Mouse (Mus musculus): ENCODE measurements around the gene Irf2bp1. TPM values are rescaled to one million over a fixed set of nuclear protein-coding genes. Genes with fewer than 3 reads are reported as not detected.
A peak's percentile ranks its signal among the peaks of the same experiment; 100 is the strongest.

The Irf2bp1 gene
- polyA plus RNA-seq, 1 experiment from 2014 or later = 35.0 TPM

DNA sequence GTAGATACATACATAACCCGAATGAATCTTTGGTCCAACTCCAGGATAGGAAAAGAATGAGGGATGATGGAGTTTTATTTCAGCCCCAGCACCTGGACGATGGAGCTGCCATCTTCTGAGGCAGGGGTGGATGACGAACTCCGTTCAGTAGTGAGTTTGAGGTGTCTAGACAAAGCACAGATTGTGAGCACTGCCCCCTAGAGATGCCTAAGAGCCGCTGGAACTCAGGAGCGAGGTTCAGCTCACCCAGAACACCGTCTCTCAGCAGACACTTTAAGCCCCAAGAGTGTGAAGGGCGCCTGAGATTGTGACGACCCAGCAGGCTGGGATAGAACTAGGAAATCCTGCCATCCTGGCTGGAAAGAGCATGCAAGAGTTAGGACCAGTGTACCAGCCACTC is 5.0 kb upstream of the Irf2bp1 start:
- ATAC-seq (ENCODE audit: insufficient read depth) (no peak), DNase-seq (peak; percentile 29)
- no peak overlapping the region for H3K4me3 ChIP-seq (ENCODE audit: low read depth, low read length)
- H3K9ac ChIP-seq = no peak overlapping the region
- no peak overlapping the region for H3K4me2 ChIP-seq
- no peak overlapping the region for H3K27ac ChIP-seq (ENCODE audit: low read depth)
- TF ChIP-seq CTCF (IDR thresholded peaks at IDR 0.05; ENCODE audit: low read depth) = peak; percentile 27
- WGBS = 35% methylated on average over 9 of the region's 9 CpGs
- H3K36me3 ChIP-seq (ENCODE audit: insufficient read depth) = peaks cover 4% of the 10 kb centered on the region; the same call in 1 of the 2 replicates
- H3K9me3 ChIP-seq (ENCODE audit: low read depth, low read length) = no peaks in the 10 kb centered on the region
- no peaks in the 10 kb centered on the region for H3K27me3 ChIP-seq (ENCODE audit: insufficient read depth, low read length)
- H3K4me1 ChIP-seq (ENCODE audit: insufficient read depth) = peaks cover 6% of the 10 kb centered on the region; the same call in 1 of the 2 replicates

- peak overlapping the region; percentile 46 for H3K9ac ChIP-seq
- no peaks in the 10 kb centered on the region for H3K27me3 ChIP-seq (ENCODE audit: insufficient read depth, low read length)
- TF ChIP-seq CTCF (IDR thresholded peaks at IDR 0.05; ENCODE audit: low read depth) = no peak
- H3K4me1 ChIP-seq (ENCODE audit: insufficient read depth) = peaks cover 10% of the 10 kb centered on the region
- H3K27ac ChIP-seq (ENCODE audit: low read depth) = no peak overlapping the region
- peak overlapping the region; percentile 36 for H3K4me3 ChIP-seq (ENCODE audit: low read depth, low read length)
- DNase-seq (no peak), ATAC-seq (ENCODE audit: insufficient read depth) (no peak)
- H3K36me3 ChIP-seq (ENCODE audit: insufficient read depth) = peaks cover 10% of the 10 kb centered on the region
- peak overlapping the region; percentile 61 for H3K4me2 ChIP-seq
- 52% methylated on average over 10 of the region's 10 CpGs for WGBS
- no peaks in the 10 kb centered on the region for H3K9me3 ChIP-seq (ENCODE audit: low read depth, low read length)
These were observed 3.4 kb upstream of the Irf2bp1 start for GRCm38 (mm10) chr7:19000421-19000820.

- DNase-seq (peak; percentile 63), ATAC-seq (ENCODE audit: insufficient read depth) (no peak)
- H3K4me3 ChIP-seq (ENCODE audit: low read depth, low read length) = peak overlapping the region; percentile 36
- TF ChIP-seq CTCF (IDR thresholded peaks at IDR 0.05; ENCODE audit: low read depth) = no peak
- H3K27ac ChIP-seq (ENCODE audit: low read depth) = 0 out of 2 replicates have a peak overlapping the region, but pooled peaks have one; percentile 9
- 37% methylated on average over 18 of the region's 18 CpGs for WGBS
- no peaks in the 10 kb centered on the region for H3K27me3 ChIP-seq (ENCODE audit: insufficient read depth, low read length)
- no peaks in the 10 kb centered on the region for H3K9me3 ChIP-seq (ENCODE audit: low read depth, low read length)
- H3K4me1 ChIP-seq (ENCODE audit: insufficient read depth) = peaks cover 18% of the 10 kb centered on the region
- H3K9ac ChIP-seq = peak overlapping the region; percentile 46
- H3K36me3 ChIP-seq (ENCODE audit: insufficient read depth) = peaks cover 15% of the 10 kb centered on the region
- peak overlapping the region; percentile 61 for H3K4me2 ChIP-seq
These were observed 2.6 kb upstream of the Irf2bp1 start for GRCm38 (mm10) chr7:19001066-19001806.

DNA sequence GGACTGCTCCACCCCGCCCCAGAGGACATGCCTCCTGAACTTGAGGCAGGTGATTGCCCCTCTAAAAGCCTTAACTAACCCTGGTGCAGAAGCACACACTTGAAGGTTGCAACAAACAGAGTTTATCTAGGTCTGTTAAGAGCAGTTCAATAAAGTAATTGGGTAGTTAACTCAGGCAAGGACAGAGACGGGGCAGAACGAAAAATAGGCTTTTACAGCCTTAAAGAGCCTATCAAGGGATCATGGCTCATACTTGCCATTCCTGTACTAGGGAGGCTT is 2.1 kb upstream of the Irf2bp1 start:
- H3K4me1 ChIP-seq (ENCODE audit: insufficient read depth) = peaks cover 19% of the 10 kb centered on the region
- H3K9ac ChIP-seq = no peak overlapping the region
- peaks cover 17% of the 10 kb centered on the region for H3K36me3 ChIP-seq (ENCODE audit: insufficient read depth)
- no peaks in the 10 kb centered on the region for H3K9me3 ChIP-seq (ENCODE audit: low read depth, low read length)
- ATAC-seq (ENCODE audit: insufficient read depth) (no peak), DNase-seq (no peak)
- TF ChIP-seq CTCF (IDR thresholded peaks at IDR 0.05; ENCODE audit: low read depth) = no peak
- H3K27ac ChIP-seq (ENCODE audit: low read depth) = peak overlapping the region; percentile 73; the same call in 1 of the 2 replicates
- H3K4me3 ChIP-seq (ENCODE audit: low read depth, low read length) = no peak overlapping the region
- peak overlapping the region; percentile 61; the same call in 1 of the 2 replicates for H3K4me2 ChIP-seq
- H3K27me3 ChIP-seq (ENCODE audit: insufficient read depth, low read length) = no peaks in the 10 kb centered on the region
- 70% methylated on average over 3 of the region's 3 CpGs for WGBS

- Histone ChIP-seq H3K4me2 (peak overlapping the region; percentile 75), H3K27me3 (ENCODE audit: insufficient read depth, low read length) (no peaks in the 10 kb centered on the region), H3K27ac (ENCODE audit: low read depth) (peak overlapping the region; percentile 73), H3K36me3 (ENCODE audit: insufficient read depth) (peaks cover 20% of the 10 kb centered on the region), H3K4me1 (ENCODE audit: insufficient read depth) (peaks cover 19% of the 10 kb centered on the region), H3K4me3 (ENCODE audit: low read depth, low read length) (peak overlapping the region; percentile 40), H3K9ac (peak overlapping the region; percentile 68), H3K9me3 (ENCODE audit: low read depth, low read length) (no peaks in the 10 kb centered on the region)
- ATAC-seq (ENCODE audit: insufficient read depth) = no peak
- TF ChIP-seq CTCF (IDR thresholded peaks at IDR 0.05; ENCODE audit: low read depth) = no peak
- 12% methylated on average over 4 of the region's 4 CpGs for WGBS
- no peak for DNase-seq
These were observed 1.7 kb upstream of the Irf2bp1 start for GRCm38 (mm10) chr7:19002115-19002514.

DNA sequence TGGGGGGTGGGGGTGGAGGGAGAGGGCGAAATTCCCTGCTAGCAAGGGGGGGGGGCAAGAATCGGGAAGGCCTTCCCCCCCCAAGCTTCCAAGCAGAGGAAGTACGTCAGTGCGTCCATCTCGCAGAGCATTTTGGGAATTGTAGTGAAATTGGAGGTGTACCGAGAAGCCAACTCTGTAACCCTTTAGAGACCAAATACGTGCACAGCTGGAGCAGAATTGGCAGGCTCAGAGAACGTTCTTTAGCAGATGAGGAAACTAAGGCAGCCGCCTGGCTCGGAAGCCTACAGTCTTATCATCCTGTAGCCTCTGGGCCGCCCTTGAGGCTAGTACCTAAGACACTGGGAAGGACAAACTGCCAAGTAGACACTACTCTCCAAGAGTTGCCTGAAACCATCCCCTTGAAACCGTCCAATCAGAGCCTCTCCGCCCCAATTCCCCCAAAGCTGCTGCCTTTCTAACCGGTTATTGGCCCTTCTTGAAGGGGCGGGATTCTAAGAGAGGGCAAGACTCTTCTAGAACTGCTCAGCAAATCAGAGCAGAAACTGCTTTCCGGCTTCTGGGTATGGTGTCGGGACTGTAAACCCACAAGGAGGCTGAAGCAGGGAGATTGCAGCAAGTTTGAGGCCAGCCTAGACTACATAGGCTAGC is 871 bp upstream of the Irf2bp1 start:
- Histone ChIP-seq H3K27me3 (ENCODE audit: insufficient read depth, low read length) (no peaks in the 10 kb centered on the region), H3K9ac (peak overlapping the region; percentile 68), H3K4me2 (peak overlapping the region; percentile 75), H3K9me3 (ENCODE audit: low read depth, low read length) (no peaks in the 10 kb centered on the region), H3K36me3 (ENCODE audit: insufficient read depth) (peaks cover 22% of the 10 kb centered on the region), H3K27ac (ENCODE audit: low read depth) (peak overlapping the region; percentile 73), H3K4me3 (ENCODE audit: low read depth, low read length) (peak overlapping the region; percentile 40), H3K4me1 (ENCODE audit: insufficient read depth) (peaks cover 19% of the 10 kb centered on the region)
- ATAC-seq (ENCODE audit: insufficient read depth) (peak; percentile 51), DNase-seq (peak; percentile 96)
- no peak for TF ChIP-seq CTCF (IDR thresholded peaks at IDR 0.05; ENCODE audit: low read depth)
- 3% methylated on average over 17 of the region's 17 CpGs for WGBS

GRCm38 (mm10) chr7:19004631-19005079 is 811 bp downstream of the Irf2bp1 start:
- Histone ChIP-seq H3K27ac (ENCODE audit: low read depth) (peak overlapping the region; percentile 94; the same call in 1 of the 2 replicates), H3K4me2 (peak overlapping the region; percentile 98), H3K4me3 (ENCODE audit: low read depth, low read length) (peak overlapping the region; percentile 89), H3K4me1 (ENCODE audit: insufficient read depth) (peaks cover 19% of the 10 kb centered on the region), H3K9me3 (ENCODE audit: low read depth, low read length) (no peaks in the 10 kb centered on the region), H3K27me3 (ENCODE audit: insufficient read depth, low read length) (no peaks in the 10 kb centered on the region), H3K36me3 (ENCODE audit: insufficient read depth) (peaks cover 22% of the 10 kb centered on the region), H3K9ac (peak overlapping the region; percentile 86)
- no peak for TF ChIP-seq CTCF (IDR thresholded peaks at IDR 0.05; ENCODE audit: low read depth)
- ATAC-seq (ENCODE audit: insufficient read depth) (peak; percentile 0; the same call in 1 of the 2 replicates), DNase-seq (peak; percentile 33)
- 5% methylated on average over 34 of the region's 34 CpGs for WGBS

Data from lung, embryonic 14.5 days (tissue).